In the genomic region with DNA sequence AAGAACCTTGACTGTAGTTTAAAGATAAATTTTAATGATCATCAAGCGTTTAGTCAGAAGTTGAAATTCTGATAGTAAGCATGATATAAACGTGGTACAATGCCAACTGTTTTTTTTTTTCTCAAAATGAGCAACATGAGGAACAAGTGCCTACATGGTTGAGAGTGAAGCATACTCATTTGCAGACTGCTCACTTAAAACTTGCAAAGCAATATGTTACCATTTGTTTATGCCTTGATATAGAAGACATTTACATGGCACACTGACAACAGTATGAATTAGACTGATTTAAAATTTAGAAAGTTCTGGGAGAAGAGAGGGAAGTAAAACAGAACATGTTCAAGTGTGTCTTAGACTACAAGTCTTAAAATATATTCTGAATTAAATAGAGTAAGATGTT, we compare ENCODE assay signal across 28 mouse cellular contexts.
DNase-seq lines count a peak whose midpoint lies in the region; ATAC-seq and TF ChIP-seq lines count a peak whose summit lies in the region.
"Had no signal": no experiment of that assay in that cellular context is flagged by ENCODE, and none has a peak within 500 bp of the region (broad histone marks: within the 10 kb centered on the region; RNA-seq: fewer than 3 reads in every experiment).

No protein-coding gene starts in this region.

- H3K9me3 ChIP-seq in forebrain, embryonic 16.5 days (ENCODE audit: control insufficient read depth, low read length): no peaks in the 10 kb centered on the region
- H3K9me3 ChIP-seq in forebrain, embryonic 13.5 days (replicated peaks): no peaks in the 10 kb centered on the region
- no peaks in the 10 kb centered on the region for H3K9me3 ChIP-seq in MEL (replicated peaks; ENCODE audit: insufficient read depth, low read length)
- H3K9me3 ChIP-seq in hindbrain, postnatal 0 days (ENCODE audit: low read length): no peaks in the 10 kb centered on the region
- H3K9me3 ChIP-seq: embryonic facial prominence, embryonic 10.5 days; embryonic facial prominence, embryonic 13.5 days; G1E; hindbrain, embryonic 12.5 days; hindbrain, embryonic 15.5 days; intestine, embryonic 15.5 days had no signal

- no peak overlapping the region for H3K9ac ChIP-seq in forebrain, embryonic 16.5 days (replicated peaks; ENCODE audit: low read depth, low read length)
- no peak overlapping the region for H3K9ac ChIP-seq in forebrain, embryonic 13.5 days
- no peak overlapping the region for H3K9ac ChIP-seq in MEL (ENCODE audit: control insufficient read depth, low read depth, low read length, poor library complexity, severe bottlenecking)
- H3K9ac ChIP-seq in hindbrain, postnatal 0 days (replicated peaks; ENCODE audit: low read length): no peak overlapping the region
- H3K9ac ChIP-seq: embryonic facial prominence, embryonic 13.5 days; hindbrain, embryonic 12.5 days; hindbrain, embryonic 15.5 days; intestine, embryonic 15.5 days had no signal

- H3K4me3 ChIP-seq in forebrain, embryonic 16.5 days (replicated peaks; ENCODE audit: low read length): no peak overlapping the region
- H3K4me3 ChIP-seq in forebrain, embryonic 13.5 days: no peak overlapping the region
- H3K4me3 ChIP-seq in MEL (ENCODE audit: control insufficient read depth in 1 of 2, insufficient read depth in 1 of 2, low read depth in 2 of 2, low read length in 2 of 2): no peak overlapping the region
- H3K4me3 ChIP-seq in hindbrain, postnatal 0 days (ENCODE audit: low read length): no peak overlapping the region
- H3K4me3 ChIP-seq: embryonic facial prominence, embryonic 10.5 days; embryonic facial prominence, embryonic 13.5 days; erythroblast, embryonic 14.5 days; gastrocnemius, adult 2 months; hindbrain, embryonic 12.5 days; hindbrain, embryonic 15.5 days; intestine, embryonic 15.5 days had no signal

- no peak for TF ChIP-seq RAD21 in MEL (IDR thresholded peaks at IDR 0.05; ENCODE audit: low read depth, low read length)

- H3K4me2 ChIP-seq in forebrain, embryonic 16.5 days (ENCODE audit: low read length): no peak overlapping the region
- no peak overlapping the region for H3K4me2 ChIP-seq in forebrain, embryonic 13.5 days
- H3K4me2 ChIP-seq in hindbrain, postnatal 0 days (ENCODE audit: low read depth, low read length): no peak overlapping the region
- H3K4me2 ChIP-seq: embryonic facial prominence, embryonic 13.5 days; heart, embryonic 11.5 days; hindbrain, embryonic 12.5 days; hindbrain, embryonic 15.5 days; intestine, embryonic 15.5 days had no signal

- TF ChIP-seq POLR2A in MEL (IDR thresholded peaks at IDR 0.05; ENCODE audit: control insufficient read depth in 1 of 2, insufficient read depth in 1 of 2, low read depth in 1 of 2, low read length in 2 of 2, poor library complexity in 1 of 2): no peak
- TF ChIP-seq POLR2A in brain, embryonic 14.5 days (IDR thresholded peaks at IDR 0.05; ENCODE audit: borderline replicate concordance, extremely low read depth, insufficient read depth, insufficient read length, poor library complexity, severe bottlenecking): no peak

- no peaks in the 10 kb centered on the region for H3K79me2 ChIP-seq in MEL (ENCODE audit: control insufficient read depth, insufficient read depth, low read length, poor library complexity)

- H3K27me3 ChIP-seq in forebrain, embryonic 16.5 days (replicated peaks; ENCODE audit: control insufficient read depth, insufficient read depth, low read length): no peaks in the 10 kb centered on the region
- H3K27me3 ChIP-seq in forebrain, embryonic 13.5 days: no peaks in the 10 kb centered on the region
- no peaks in the 10 kb centered on the region for H3K27me3 ChIP-seq in MEL (ENCODE audit: control insufficient read depth in 1 of 2, insufficient read depth in 2 of 2, low read length in 2 of 2)
- H3K27me3 ChIP-seq in hindbrain, postnatal 0 days (ENCODE audit: insufficient read depth, low read length): no peaks in the 10 kb centered on the region
- H3K27me3 ChIP-seq: CH12.LX; embryonic facial prominence, embryonic 13.5 days; hindbrain, embryonic 12.5 days; hindbrain, embryonic 15.5 days; intestine, embryonic 15.5 days had no signal

- H3K36me3 ChIP-seq in forebrain, embryonic 16.5 days (ENCODE audit: control insufficient read depth, insufficient read depth): no peaks in the 10 kb centered on the region
- no peaks in the 10 kb centered on the region for H3K36me3 ChIP-seq in forebrain, embryonic 13.5 days (ENCODE audit: poor library complexity, severe bottlenecking)
- no peaks in the 10 kb centered on the region for H3K36me3 ChIP-seq in MEL (ENCODE audit: control insufficient read depth in 1 of 2, insufficient read depth in 2 of 2, low read length in 2 of 2)
- no peaks in the 10 kb centered on the region for H3K36me3 ChIP-seq in hindbrain, postnatal 0 days (ENCODE audit: insufficient read depth, low read length)
- H3K36me3 ChIP-seq: embryonic facial prominence, embryonic 10.5 days; embryonic facial prominence, embryonic 13.5 days; G1E; hindbrain, embryonic 12.5 days; hindbrain, embryonic 15.5 days; intestine, embryonic 15.5 days had no signal

- ATAC-seq in forebrain, embryonic 16.5 days: peak; percentile 70; the same call in 1 of the 2 replicates
- no peak for ATAC-seq in forebrain, embryonic 13.5 days
- no peak for ATAC-seq in hindbrain, postnatal 0 days
- ATAC-seq: intestine, embryonic 15.5 days had no signal

- WGBS in forebrain, embryonic 16.5 days: 61% methylated on average over 2 of the region's 2 CpGs
- 82% methylated on average over 2 of the region's 2 CpGs for WGBS in forebrain, embryonic 13.5 days
- 83% methylated on average over 2 of the region's 2 CpGs for WGBS in hindbrain, postnatal 0 days

- peak; percentile 2 for DNase-seq in MEL (ENCODE audit: low read depth, low spot score)
- DNase-seq in brain, embryonic 14.5 days (ENCODE audit: low read depth): peak; percentile 47
- no peak for DNase-seq in spleen, adult 18-20 months
- no peak for DNase-seq in hindbrain, postnatal 0 days (ENCODE audit: low spot score)
- DNase-seq: adrenal gland, adult 2 months; adrenal gland, postnatal 14 days; B cell, adult 2 months; cerebellum, adult 11-12 months; cerebellum, adult 8-10 months; cerebellum, postnatal 10 days; cerebellum, postnatal 36 days; embryo, embryonic 11 days; gastrocnemius, adult 2 months; gastrocnemius, postnatal 14 days; heart, adult 11 months; kidney, adult 11 months; kidney, adult 8-10 months had no signal

- TF ChIP-seq CTCF in MEL (IDR thresholded peaks at IDR 0.05 in 2 of 3, conservative IDR thresholded peaks at IDR 0.05 in 1 of 3; ENCODE audit: control insufficient read depth in 1 of 3, insufficient read depth in 1 of 3, low read depth in 2 of 3, low read length in 3 of 3, poor library complexity in 1 of 3, severe bottlenecking in 1 of 3): no peak
- TF ChIP-seq CTCF in brain, embryonic 14.5 days (IDR thresholded peaks at IDR 0.05; ENCODE audit: borderline replicate concordance, extremely low read depth, insufficient read depth, insufficient read length): no peak
- no peak for TF ChIP-seq CTCF in hindbrain, postnatal 0 days (IDR thresholded peaks at IDR 0.05; ENCODE audit: low read depth)

- no peak overlapping the region for H3K27ac ChIP-seq in forebrain, embryonic 16.5 days (ENCODE audit: low read length)
- no peak overlapping the region for H3K27ac ChIP-seq in forebrain, embryonic 13.5 days
- no peak overlapping the region for H3K27ac ChIP-seq in MEL (ENCODE audit: control insufficient read depth, low read depth, low read length)
- H3K27ac ChIP-seq in hindbrain, postnatal 0 days: no peak overlapping the region
- H3K27ac ChIP-seq: embryonic facial prominence, embryonic 10.5 days; embryonic facial prominence, embryonic 13.5 days; gastrocnemius, adult 2 months; hindbrain, embryonic 12.5 days; hindbrain, embryonic 15.5 days; intestine, embryonic 15.5 days had no signal

- no peak for TF ChIP-seq EP300 in MEL (IDR thresholded peaks at IDR 0.05; ENCODE audit: low read depth in 1 of 2, low read length in 2 of 2)

- no peaks in the 10 kb centered on the region for H3K4me1 ChIP-seq in forebrain, embryonic 16.5 days (replicated peaks; ENCODE audit: control insufficient read depth, insufficient read depth, low read length)
- no peaks in the 10 kb centered on the region for H3K4me1 ChIP-seq in forebrain, embryonic 13.5 days
- H3K4me1 ChIP-seq in MEL (ENCODE audit: control insufficient read depth in 1 of 2, insufficient read depth in 2 of 2, low read length in 2 of 2): no peaks in the 10 kb centered on the region
- no peaks in the 10 kb centered on the region for H3K4me1 ChIP-seq in hindbrain, postnatal 0 days (ENCODE audit: insufficient read depth, low read length)
- H3K4me1 ChIP-seq: embryonic facial prominence, embryonic 10.5 days; embryonic facial prominence, embryonic 13.5 days; hindbrain, embryonic 12.5 days; hindbrain, embryonic 15.5 days; intestine, embryonic 15.5 days had no signal

TF ChIP-seq in MEL, 35 proteins besides CTCF, POLR2A, EP300 and RAD21:
- TF ChIP-seq E2F4 (IDR thresholded peaks at IDR 0.05; ENCODE audit: borderline replicate concordance, low read depth, low read length) (no peak), TBP (IDR thresholded peaks at IDR 0.05; ENCODE audit: low read depth, low read length) (no peak), CHD2 (IDR thresholded peaks at IDR 0.05; ENCODE audit: low read length) (no peak), UBTF (IDR thresholded peaks at IDR 0.05; ENCODE audit: borderline replicate concordance, insufficient read depth, low read depth, low read length) (no peak), MAX (IDR thresholded peaks at IDR 0.05; ENCODE audit: low read length) (no peak), NRF1 (IDR thresholded peaks at IDR 0.05; ENCODE audit: insufficient read depth, low read depth, low read length, poor library complexity, severe bottlenecking) (no peak), TCF12 (IDR thresholded peaks at IDR 0.05; ENCODE audit: low read depth, low read length) (no peak)
TF ChIP-seq in MEL: peak in this region for 0.

Comparison
In these comparisons a context has a peak if more than half of its experiments do, and no peak if none do; other contexts are left out.
1. DNase-seq: peak in MEL (single experiment) and brain, embryonic 14.5 days (single experiment); none in spleen, adult 18-20 months (0 of 2) and hindbrain, postnatal 0 days (single experiment).